Mouse (Mus musculus): ENCODE results near the gene Gm13277.
"Not testable (repeated sequence)": the region's sequence is repeated elsewhere in the genome, so short reads cannot be mapped to it uniquely, and the experiment has no call there.

The Gm13277 gene

DNA sequence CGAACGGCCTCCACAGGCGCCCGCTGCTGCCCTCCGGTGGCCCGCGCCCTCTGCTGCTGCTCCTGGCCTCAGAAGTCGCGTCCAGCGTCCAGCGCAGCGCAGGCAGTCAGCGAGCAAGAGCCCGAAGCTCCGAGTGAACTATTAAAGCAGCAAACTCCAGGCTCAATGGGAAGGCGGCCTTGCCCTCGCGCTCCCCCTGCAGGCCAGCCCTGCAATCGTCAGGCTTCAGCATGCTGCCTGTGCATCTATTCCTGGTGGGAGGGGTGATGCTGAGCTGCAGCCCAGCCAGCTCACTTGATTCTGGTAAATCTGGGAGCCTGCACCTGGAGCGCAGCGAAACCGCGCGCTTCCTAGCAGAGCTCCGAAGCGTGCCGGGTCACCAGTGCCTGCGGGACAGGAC, at the start of gene Gm13277:
Gene Gm13277 (plus strand): TSS at position 231 of the 400 bp plus-strand sequence.
- DNase-seq, result not testable (repeated sequence)

DNA sequence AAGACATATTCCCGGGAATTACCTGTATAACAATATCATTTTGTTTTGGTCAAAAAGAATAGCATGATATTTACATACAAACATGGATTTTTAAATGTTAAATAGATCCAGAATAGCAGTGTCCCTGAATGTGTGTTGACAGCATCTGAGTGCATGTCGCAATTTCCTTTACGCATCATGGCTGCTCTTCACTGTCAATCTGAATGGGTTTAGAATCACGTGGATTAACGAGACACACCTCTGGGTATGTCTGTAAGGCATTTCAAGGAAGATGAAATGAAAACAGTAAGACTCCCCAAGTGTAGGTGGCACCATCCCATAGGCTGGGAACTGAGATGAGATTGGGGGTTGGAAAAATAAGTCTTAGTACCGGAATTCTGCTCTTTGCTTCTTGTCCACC, 49.4 kb upstream of the Gm13277 start:
- DNase-seq, result no peak

DNA sequence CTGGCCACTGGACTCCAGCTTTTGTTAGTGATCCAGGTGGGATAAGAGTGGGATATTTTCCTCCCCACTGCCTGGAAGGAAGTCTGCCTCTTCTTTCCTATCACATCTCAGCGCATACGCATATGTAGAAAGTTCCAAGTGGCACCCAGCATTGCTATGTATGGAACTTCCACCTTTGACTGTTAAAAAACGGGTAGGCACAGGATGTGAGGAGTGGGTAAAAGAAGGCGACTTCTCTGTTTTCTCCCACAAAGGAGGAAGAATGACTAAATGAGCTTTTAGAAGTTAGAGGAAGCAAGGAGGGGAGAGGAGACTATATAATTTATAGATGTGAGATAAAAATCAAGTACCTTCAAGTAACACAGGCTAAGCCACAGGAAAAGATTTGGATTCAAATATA, 47.0 kb upstream of the Gm13277 start:
- no peak for DNase-seq

DNA sequence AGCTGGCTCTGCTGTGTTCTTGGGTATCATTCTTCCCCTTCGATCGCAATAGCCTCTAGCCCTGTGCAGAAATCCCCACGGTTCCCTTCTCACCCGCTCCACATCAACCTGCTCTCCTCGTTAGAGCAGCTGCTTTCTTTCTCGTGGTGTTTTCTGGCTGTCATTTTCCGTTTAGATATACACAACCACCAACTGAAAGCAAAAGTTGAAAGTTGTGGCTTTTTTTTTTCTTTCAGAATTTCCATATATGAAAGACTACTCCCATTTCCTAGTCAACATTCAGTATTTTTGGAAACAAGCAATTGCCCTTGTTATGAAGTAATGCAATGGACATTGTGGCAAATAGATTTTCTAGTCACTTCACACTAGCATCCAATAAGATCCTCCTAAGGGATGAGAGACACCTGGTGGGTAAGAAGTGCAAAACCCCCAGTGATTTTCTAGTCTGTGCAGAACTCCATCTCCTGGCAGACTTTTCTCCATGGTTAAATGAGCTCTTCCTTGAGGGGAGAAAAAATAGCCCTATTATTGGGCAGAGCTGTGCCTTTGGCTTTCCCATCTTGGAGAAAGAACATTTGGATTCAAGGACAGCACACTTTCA, 45.6 kb upstream of the Gm13277 start:
- no peak for DNase-seq

DNA sequence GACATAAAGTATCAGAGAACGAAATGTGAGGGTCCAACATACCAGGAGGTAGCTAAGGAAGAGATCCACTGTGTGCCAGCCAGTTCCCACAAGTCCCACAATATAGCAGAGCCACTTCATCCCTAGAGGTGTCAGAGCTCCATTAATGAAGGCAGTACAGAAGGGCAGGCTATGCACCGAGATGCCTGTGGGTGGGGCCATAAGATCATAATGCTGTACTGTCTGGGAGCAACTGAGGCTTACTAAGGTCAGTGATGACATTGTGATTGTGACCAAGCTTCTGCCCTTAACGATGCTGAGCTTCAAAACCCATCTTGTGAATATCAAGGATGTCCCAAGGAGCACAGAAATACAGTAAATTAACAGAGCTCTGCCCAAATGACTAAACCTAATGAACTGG, 44.2 kb upstream of the Gm13277 start:
- DNase-seq, result no peak

DNA sequence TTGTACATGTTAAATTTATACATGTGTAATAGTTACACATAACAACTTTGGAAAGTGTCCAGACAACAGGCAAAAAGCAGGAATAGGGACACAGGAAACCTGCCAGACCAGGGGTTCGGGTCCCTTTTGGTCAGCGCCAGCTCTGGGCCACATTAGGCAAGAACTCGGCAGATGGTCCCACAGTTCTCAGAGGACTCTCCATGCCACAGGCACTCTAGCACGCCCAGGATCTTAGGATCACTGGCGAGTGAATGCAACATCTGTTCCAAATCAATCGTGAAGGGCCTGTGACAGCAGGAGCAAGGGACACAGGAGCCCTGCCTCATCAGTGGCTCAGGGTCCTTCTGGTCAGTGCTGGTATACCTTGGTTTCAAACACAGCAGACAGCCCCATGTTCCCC, 38.5 kb upstream of the Gm13277 start:
- no peak for DNase-seq

DNA sequence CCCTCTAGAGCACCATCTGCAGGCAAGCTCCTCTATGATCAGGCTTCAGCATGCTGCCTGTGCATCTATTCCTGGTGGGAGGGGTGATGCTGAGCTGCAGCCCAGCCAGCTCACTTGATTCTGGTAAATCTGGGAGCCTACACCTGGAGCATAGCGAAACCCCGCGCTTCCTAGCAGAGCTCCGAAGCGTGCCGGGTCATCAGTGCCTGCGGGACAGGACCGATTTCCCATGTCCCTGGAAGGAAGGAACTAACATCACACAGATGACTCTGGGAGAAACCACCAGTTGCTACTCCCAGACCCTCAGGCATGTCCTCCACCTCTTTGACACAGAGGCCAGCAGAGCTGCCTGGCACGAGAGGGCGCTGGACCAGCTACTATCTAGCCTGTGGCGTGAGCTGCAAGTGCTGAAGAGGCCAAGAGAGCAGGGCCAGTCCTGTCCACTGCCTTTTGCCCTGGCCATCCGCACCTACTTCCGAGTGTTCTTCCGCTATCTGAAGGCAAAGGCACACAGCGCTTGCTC, 33.6 kb upstream of the Gm13277 start, which contains the start of gene Gm13271:
Gene Gm13271 (plus strand): TSS at position 51 of the 523 bp plus-strand sequence.
- DNase-seq, result not testable (repeated sequence)

DNA sequence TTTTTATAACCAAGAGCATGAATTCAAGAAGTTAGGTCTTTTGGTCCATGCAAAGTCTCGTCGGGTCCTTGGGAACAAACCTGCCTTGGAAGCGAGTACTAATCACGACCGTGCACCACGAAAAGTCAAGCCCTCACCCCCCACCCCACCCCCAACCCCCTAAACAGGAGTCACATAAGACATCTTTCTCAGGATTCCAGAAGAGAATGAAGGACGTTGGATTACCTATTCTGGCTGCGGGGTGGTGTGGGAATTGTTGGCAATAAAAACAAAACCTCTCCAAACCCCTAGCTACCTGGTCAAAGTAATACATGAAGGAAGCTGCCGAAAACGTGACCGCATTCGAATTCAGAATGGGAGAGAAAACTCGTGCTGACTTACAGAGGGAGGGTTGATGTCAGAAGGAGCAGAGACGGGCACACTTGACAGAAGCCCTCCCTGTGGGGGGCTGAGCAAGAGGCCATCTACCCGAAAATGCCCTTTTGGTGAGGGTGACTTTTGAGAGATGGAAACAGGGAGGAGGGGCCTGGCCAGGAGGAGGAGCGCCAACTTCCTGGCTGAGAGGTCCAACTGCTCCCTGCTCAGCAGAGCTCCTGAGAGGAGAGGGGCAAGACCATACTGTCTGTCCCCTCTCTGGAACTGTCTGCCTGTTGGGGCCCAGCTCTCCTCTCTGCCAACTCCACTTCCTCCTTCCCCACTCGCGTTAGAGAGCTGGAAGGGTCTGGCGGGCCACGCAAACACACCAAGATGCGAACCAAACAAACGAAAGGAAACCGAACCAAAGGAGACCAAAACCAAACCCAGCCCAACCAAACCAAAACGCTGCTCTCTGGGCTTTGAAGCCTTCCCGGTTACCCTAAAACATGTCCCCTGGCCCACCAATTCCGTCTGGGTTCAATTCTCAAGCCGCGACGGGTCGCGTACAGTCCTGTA, 31.6 kb upstream of the Gm13277 start:
- DNase-seq, result not testable (repeated sequence)

DNA sequence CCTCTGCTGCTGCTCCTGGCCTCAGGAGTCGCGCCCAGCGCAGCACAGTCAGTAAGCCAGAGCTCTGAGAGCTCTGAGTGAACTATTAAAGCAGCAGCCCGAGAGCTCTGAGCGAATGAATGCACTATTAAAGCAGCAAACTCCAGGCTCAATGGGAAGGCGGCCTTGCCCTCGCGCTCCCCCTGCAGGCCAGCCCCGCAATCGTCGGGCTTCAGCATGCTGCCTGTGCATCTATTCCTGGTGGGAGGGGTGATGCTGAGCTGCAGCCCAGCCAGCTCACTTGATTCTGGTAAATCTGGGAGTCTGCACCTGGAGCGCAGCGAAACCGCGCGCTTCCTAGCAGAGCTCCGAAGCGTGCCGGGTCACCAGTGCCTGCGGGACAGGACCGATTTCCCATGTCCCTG, 30.8 kb upstream of the Gm13277 start:
- DNase-seq, result peak; percentile 94

DNA sequence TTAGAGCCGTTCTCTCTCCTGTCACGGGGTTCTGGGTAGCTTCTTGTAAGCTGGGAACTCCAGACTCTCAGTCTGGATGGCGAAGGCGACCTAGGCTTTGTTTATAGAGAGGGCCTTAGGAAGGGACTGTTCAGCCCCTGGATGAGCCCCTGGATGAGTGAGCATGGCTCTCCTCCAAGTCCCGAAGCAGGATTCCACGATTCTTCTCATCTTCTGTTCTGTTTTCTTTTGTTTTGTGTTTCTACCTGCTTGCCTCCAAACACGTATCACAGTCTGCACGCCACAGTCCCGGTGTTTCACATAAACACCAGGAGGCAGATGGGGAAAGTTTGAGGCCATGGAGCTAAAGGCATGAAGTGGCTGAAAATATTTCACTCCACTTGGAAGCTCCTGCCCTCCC, 29.7 kb upstream of the Gm13277 start:
- DNase-seq, result not testable (repeated sequence)

DNA sequence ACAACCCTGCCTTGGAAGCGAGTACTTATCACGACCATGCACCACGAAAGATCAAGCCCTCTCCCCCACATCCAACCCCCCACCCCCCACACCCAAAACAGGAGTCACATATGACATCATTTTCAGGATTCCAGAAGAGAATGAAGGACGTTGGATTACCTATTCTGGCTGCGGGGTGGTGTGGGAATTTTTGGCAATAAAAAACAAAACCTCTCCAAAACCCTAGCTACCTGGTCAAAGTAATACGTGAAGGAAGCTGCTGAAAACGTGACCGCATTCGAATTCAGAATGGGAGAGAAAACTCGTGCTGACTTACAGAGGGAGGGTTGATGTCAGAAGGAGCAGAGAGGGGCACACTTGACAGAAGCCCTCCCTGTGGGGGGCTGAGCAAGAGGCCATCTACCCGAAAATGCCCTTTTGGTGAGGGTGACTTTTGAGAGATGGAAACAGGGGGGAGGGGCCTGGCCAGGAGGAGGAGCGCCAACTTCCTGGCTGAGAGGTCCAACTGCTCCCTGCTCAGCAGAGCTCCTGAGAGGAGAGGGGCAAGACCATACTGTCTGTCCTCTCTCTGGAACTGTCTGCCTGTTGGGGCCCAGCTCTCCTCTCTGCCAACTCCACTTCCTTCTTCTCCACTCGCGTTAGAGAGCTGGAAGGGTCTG, 28.7 kb upstream of the Gm13277 start, which contains the start of gene Gm13283:
Gene Gm13283 (plus strand): TSS at position 510 of the 659 bp plus-strand sequence.
- DNase-seq, result not testable (repeated sequence)

DNA sequence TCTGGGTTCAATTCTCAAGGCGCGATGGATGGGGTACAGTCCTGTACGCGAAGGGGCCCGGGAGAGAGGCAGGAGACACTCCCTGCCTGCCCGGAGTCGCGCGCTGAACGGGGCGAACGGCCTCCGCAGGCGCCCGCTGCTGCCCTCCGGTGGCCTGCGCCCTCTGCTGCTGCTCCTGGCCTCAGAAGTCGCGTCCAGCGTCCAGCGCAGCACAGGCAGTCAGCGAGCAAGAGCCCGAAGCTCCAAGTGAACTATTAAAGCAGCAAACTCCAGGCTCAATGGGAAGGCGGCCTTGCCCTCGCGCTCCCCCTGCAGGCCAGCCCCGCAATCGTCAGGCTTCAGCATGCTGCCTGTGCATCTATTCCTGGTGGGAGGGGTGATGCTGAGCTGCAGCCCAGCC, 28.0 kb upstream of the Gm13277 start:
- DNase-seq, result peak; percentile 91

DNA sequence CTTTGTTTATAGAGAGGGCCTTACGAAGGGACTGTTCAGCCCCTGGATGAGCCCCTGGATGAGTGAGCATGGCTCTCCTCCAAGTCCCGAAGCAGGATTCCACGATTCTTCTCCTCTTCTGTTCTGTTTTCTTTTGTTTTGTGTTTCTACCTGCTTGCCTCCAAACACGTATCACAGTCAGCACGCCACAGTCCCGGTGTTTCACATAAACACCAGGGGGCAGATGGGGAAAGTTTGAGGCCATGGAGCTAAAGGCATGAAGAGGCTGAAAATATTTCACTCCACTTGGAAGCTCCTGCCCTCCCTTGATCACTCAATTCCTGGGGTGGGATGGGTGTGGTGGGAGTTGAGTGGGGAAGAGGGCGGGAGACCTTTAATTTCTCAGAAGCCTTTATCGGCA, 26.7 kb upstream of the Gm13277 start:
- not testable (repeated sequence) for DNase-seq

DNA sequence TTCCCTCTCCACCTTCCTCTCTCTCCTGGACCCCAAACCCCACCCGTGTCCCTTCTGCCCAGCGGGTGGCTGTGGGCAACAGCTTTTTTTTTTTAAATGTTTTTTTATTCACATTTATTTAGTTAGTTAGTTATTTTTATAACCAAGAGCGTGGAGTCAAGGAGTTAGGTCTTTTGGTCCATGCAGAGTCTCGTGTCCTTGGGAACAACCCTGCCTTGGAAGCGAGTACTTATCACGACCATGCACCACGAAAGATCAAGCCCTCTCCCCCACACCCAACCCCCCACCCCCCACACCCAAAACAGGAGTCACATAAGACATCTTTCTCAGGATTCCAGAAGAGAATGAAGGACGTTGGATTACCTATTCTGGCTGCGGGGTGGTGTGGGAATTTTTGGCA, 26.1 kb upstream of the Gm13277 start:
- not testable (repeated sequence) for DNase-seq

DNA sequence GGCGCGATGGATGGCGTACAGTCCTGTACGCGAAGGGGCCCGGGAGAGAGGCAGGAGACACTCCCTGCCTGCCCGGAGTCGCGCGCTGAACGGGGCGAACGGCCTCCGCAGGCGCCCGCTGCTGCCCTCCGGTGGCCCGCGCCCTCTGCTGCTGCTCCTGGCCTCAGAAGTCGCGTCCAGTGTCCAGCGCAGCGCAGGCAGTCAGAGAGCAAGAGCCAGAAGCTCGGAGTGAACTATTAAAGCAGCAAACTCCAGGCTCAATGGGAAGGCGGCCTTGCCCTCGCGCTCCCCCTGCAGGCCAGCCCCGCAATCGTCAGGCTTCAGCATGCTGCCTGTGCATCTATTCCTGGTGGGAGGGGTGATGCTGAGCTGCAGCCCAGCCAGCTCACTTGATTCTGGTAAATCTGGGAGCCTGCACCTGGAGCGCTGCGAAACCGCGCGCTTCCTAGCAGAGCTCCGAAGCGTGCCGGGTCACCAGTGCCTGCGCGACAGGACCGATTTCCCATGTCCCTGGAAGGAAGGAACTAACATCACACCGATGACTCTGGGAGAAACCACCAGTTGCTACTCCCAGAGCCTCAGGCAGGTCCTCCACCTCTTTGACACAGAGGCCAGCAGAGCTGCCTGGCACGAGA, 24.9 kb upstream of the Gm13277 start:
- DNase-seq, result peak; percentile 89

DNA sequence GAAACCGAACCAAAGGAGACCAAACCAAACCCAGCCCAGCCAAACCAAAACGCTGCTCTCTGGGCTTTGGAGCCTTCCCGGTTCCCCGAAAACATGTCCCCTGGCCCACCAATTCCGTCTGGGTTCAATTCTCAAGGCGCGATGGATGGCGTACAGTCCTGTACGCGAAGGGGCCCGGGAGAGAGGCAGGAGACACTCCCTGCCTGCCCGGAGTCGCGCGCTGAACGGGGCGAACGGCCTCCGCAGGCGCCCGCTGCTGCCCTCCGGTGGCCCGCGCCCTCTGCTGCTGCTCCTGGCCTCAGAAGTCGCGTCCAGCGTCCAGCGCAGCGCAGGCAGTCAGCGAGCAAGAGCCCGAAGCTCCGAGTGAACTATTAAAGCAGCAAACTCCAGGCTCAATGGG, 14.9 kb upstream of the Gm13277 start, which contains the start of gene Gm13290:
Gene Gm13290 (plus strand): TSS at position 301 of the 400 bp plus-strand sequence.
- DNase-seq, result not testable (repeated sequence)

DNA sequence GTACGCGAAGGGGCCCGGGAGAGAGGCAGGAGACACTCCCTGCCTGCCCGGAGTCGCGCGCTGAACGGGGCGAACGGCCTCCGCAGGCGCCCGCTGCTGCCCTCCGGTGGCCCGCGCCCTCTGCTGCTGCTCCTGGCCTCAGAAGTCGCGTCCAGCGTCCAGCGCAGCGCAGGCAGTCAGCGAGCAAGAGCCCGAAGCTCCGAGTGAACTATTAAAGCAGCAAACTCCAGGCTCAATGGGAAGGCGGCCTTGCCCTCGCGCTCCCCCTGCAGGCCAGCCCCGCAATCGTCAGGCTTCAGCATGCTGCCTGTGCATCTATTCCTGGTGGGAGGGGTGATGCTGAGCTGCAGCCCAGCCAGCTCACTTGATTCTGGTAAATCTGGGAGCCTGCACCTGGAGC, 11.8 kb upstream of the Gm13277 start, which contains the start of gene Gm13289:
Gene Gm13289 (plus strand): TSS at position 301 of the 400 bp plus-strand sequence.
- DNase-seq, result not testable (repeated sequence)

DNA sequence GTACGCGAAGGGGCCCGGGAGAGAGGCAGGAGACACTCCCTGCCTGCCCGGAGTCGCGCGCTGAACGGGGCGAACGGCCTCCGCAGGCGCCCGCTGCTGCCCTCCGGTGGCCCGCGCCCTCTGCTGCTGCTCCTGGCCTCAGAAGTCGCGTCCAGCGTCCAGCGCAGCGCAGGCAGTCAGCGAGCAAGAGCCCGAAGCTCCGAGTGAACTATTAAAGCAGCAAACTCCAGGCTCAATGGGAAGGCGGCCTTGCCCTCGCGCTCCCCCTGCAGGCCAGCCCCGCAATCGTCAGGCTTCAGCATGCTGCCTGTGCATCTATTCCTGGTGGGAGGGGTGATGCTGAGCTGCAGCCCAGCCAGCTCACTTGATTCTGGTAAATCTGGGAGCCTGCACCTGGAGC, 8.9 kb upstream of the Gm13277 start, which contains the start of gene Gm13272:
Gene Gm13272 (plus strand): TSS at position 301 of the 400 bp plus-strand sequence.
- DNase-seq, result not testable (repeated sequence)

DNA sequence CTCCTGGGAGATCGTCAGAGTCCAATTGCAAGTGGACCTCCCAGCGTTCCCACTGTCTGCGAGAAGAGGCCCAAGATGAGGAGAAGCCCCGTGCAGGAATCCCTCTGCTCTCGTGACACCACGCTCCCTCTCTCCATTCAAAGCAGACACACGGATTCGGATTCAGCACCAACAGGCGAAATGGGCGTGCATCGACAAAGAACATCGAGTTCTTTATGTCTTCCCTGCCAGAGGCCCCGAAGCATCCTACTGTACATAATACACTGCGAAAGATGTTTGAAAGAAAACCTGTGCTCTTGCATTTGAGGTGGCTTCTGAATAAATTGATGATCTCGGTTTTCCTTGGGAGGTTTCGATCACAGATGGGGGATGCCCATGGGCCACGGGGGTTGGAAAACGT, 8.1 kb upstream of the Gm13277 start:
- DNase-seq, result not testable (repeated sequence)

DNA sequence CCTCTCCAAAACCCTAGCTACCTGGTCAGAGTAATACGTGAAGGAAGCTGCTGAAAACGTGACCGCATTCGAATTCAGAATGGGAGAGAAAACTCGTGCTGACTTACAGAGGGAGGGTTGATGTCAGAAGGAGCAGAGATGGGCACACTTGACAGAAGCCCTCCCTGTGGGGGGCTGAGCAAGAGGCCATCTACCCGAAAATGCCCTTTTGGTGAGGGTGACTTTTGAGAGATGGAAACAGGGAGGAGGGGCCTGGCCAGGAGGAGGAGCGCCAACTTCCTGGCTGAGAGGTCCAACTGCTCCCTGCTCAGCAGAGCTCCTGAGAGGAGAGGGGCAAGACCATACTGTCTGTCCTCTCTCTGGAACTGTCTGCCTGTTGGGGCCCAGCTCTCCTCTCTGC, 6.6 kb upstream of the Gm13277 start, which contains the start of gene Ifnz:
Gene Ifnz (plus strand): TSS at position 301 of the 400 bp plus-strand sequence.
- not testable (repeated sequence) for DNase-seq

DNA sequence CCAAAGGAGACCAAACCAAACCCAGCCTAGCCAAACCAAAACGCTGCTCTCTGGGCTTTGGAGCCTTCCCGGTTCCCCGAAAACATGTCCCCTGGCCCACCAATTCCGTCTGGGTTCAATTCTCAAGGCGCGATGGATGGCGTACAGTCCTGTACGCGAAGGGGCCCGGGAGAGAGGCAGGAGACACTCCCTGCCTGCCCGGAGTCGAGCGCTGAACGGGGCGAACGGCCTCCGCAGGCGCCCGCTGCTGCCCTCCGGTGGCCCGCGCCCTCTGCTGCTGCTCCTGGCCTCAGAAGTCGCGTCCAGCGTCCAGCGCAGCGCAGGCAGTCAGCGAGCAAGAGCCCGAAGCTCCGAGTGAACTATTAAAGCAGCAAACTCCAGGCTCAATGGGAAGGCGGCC, 6.1 kb upstream of the Gm13277 start:
- DNase-seq, result not testable (repeated sequence)

DNA sequence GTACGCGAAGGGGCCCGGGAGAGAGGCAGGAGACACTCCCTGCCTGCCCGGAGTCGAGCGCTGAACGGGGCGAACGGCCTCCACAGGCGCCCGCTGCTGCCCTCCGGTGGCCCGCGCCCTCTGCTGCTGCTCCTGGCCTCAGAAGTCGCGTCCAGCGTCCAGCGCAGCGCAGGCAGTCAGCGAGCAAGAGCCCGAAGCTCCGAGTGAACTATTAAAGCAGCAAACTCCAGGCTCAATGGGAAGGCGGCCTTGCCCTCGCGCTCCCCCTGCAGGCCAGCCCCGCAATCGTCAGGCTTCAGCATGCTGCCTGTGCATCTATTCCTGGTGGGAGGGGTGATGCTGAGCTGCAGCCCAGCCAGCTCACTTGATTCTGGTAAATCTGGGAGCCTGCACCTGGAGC, 3.0 kb upstream of the Gm13277 start, which contains the start of gene Gm13276:
Gene Gm13276 (plus strand): TSS at position 301 of the 400 bp plus-strand sequence.
- not testable (repeated sequence) for DNase-seq

Data from retina, postnatal 1 day (tissue).